Mouse (Mus musculus): ENCODE measurements around the gene Slc25a25. TPM values are rescaled to one million over a fixed set of nuclear protein-coding genes. Genes with fewer than 3 reads are reported as not detected.
A peak's percentile ranks its signal among the peaks of the same experiment; 100 is the strongest.

Gene Slc25a25
- 17.4 and 19.2 TPM in 2 replicates for polyA plus RNA-seq (2012; rRNA removed)
- polyA plus RNA-seq (2014; fragmentation: Nextera tagmentation; extraction: Ambion mirVana): 12.7 and 15.1 TPM in 2 replicates

DNA sequence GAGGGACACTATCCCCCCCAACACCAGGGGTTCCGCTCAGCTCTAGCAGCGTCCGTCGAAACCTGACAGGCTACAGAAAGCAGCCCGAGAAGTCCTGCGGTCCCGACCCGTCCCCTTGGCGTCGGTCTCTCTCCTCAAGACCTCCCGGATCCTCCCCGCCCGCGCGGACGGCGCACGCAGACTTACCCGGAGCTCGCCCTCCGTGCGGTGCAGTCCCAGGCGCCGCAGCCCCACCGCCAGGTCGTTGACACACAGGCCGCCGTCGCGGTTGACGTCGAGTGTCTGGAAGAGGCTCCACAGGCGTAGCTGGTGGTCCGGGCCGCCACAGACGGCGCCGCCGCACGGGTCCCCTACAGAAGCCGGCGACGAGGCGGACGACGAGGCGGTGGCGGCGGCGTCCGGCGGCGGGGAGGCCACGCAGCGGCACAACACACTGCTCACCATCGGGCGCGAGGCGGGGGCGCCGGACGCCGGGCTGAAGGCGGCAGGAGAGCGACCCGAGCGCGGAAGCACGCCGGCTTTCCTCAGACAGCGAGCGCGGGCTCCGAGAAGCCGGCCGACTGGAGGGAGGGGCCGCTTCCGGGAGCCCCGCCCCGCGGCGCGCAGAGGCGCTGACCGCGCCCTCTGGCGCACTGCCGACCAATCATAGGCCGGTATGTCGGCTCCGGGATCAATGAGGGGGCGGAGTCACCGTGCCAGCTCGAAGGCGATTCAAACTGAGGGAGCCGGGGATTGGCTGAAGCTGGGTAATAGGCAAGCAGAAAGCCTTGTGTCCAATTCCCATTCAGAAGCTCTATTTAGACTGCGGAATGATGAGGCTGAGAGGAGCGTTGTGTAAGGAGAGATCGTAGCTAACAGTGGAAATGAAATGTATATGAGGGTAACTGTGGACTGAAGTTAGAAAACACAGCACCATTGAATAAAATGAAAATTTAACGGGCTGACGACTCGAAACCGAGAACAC is at the start of gene Slc25a25:
TSS of gene Slc25a25 (minus strand) at position 565 of the 964 bp plus-strand sequence.
- 0 out of 2 replicates have a peak, but pooled peaks have one; percentile 27 for TF ChIP-seq POLR2A (IDR thresholded peaks at IDR 0.05; ENCODE audit: borderline replicate concordance, extremely low read depth, insufficient read depth, insufficient read length)
- H3K4me1 ChIP-seq (ENCODE audit: control insufficient read depth, insufficient read depth, low read length): peaks cover 27% of the 10 kb centered on the region
- DNase-seq (ENCODE audit: low spot score): peak; percentile 99
- peaks cover 13% of the 10 kb centered on the region for H3K36me3 ChIP-seq (ENCODE audit: control insufficient read depth, insufficient read depth, low read length)
- peak; percentile 87 for ATAC-seq (ENCODE audit: low FRiP score, low read depth)
- peak within 1 kb of the TSS; percentile 86 for H3K27ac ChIP-seq (replicated peaks; ENCODE audit: low read depth, low read length)
- peak within 1 kb of the TSS; percentile 78 for H3K4me2 ChIP-seq (replicated peaks; ENCODE audit: low read depth, low read length, severe bottlenecking)
- no peaks in the 10 kb centered on the region for H3K9me3 ChIP-seq (ENCODE audit: control insufficient read depth, low read length)
- peak within 1 kb of the TSS; percentile 91 for H3K4me3 ChIP-seq (replicated peaks; ENCODE audit: low read length)
- H3K27me3 ChIP-seq (ENCODE audit: control insufficient read depth, insufficient read depth, low read length): no peaks in the 10 kb centered on the region
- H3K9ac ChIP-seq (ENCODE audit: low read depth, low read length, severe bottlenecking): peak within 1 kb of the TSS; percentile 72
- WGBS: 1% methylated on average over 93 of the region's 103 CpGs

- H3K4me2 ChIP-seq (replicated peaks; ENCODE audit: low read depth, low read length, severe bottlenecking): no peak overlapping the region
- no peaks in the 10 kb centered on the region for H3K27me3 ChIP-seq (ENCODE audit: control insufficient read depth, insufficient read depth, low read length)
- 79% methylated on average over 5 of the region's 5 CpGs for WGBS
- no peaks in the 10 kb centered on the region for H3K4me1 ChIP-seq (ENCODE audit: control insufficient read depth, insufficient read depth, low read length)
- ATAC-seq (ENCODE audit: low FRiP score, low read depth) (no peak), DNase-seq (ENCODE audit: low spot score) (no peak)
- H3K9ac ChIP-seq (ENCODE audit: low read depth, low read length, severe bottlenecking): no peak overlapping the region
- H3K36me3 ChIP-seq (ENCODE audit: control insufficient read depth, insufficient read depth, low read length): no peaks in the 10 kb centered on the region
- no peak for TF ChIP-seq POLR2A (IDR thresholded peaks at IDR 0.05; ENCODE audit: borderline replicate concordance, extremely low read depth, insufficient read depth, insufficient read length)
- no peak overlapping the region for H3K27ac ChIP-seq (replicated peaks; ENCODE audit: low read depth, low read length)
- peaks cover 5% of the 10 kb centered on the region; the same call in 1 of the 2 replicates for H3K9me3 ChIP-seq (ENCODE audit: control insufficient read depth, low read length)
- no peak overlapping the region for H3K4me3 ChIP-seq (replicated peaks; ENCODE audit: low read length)
Observed at GRCm38 (mm10) chr2:32500461-32500860, 49.2 kb upstream of the Slc25a25 start.

GRCm38 (mm10) chr2:32499365-32499764 is 48.1 kb upstream of the Slc25a25 start:
- H3K27ac ChIP-seq (replicated peaks; ENCODE audit: low read depth, low read length): no peak overlapping the region
- no peak overlapping the region for H3K4me2 ChIP-seq (replicated peaks; ENCODE audit: low read depth, low read length, severe bottlenecking)
- no peak for TF ChIP-seq POLR2A (IDR thresholded peaks at IDR 0.05; ENCODE audit: borderline replicate concordance, extremely low read depth, insufficient read depth, insufficient read length)
- H3K27me3 ChIP-seq (ENCODE audit: control insufficient read depth, insufficient read depth, low read length): no peaks in the 10 kb centered on the region
- H3K4me3 ChIP-seq (replicated peaks; ENCODE audit: low read length): no peak overlapping the region
- no peak overlapping the region for H3K9ac ChIP-seq (ENCODE audit: low read depth, low read length, severe bottlenecking)
- no peaks in the 10 kb centered on the region for H3K4me1 ChIP-seq (ENCODE audit: control insufficient read depth, insufficient read depth, low read length)
- 83% methylated on average over 4 of the region's 4 CpGs for WGBS
- ATAC-seq (ENCODE audit: low FRiP score, low read depth): no peak
- peaks cover 4% of the 10 kb centered on the region; the same call in 1 of the 2 replicates for H3K9me3 ChIP-seq (ENCODE audit: control insufficient read depth, low read length)
- DNase-seq (ENCODE audit: low spot score): no peak
- no peaks in the 10 kb centered on the region for H3K36me3 ChIP-seq (ENCODE audit: control insufficient read depth, insufficient read depth, low read length)

- Histone ChIP-seq H3K4me2 (replicated peaks; ENCODE audit: low read depth, low read length, severe bottlenecking) (no peak overlapping the region), H3K36me3 (ENCODE audit: control insufficient read depth, insufficient read depth, low read length) (no peaks in the 10 kb centered on the region), H3K27ac (replicated peaks; ENCODE audit: low read depth, low read length) (no peak overlapping the region), H3K9ac (ENCODE audit: low read depth, low read length, severe bottlenecking) (no peak overlapping the region), H3K9me3 (ENCODE audit: control insufficient read depth, low read length) (peaks cover 4% of the 10 kb centered on the region; the same call in 1 of the 2 replicates), H3K4me3 (replicated peaks; ENCODE audit: low read length) (no peak overlapping the region), H3K4me1 (ENCODE audit: control insufficient read depth, insufficient read depth, low read length) (no peaks in the 10 kb centered on the region), H3K27me3 (ENCODE audit: control insufficient read depth, insufficient read depth, low read length) (no peaks in the 10 kb centered on the region)
- TF ChIP-seq POLR2A (IDR thresholded peaks at IDR 0.05; ENCODE audit: borderline replicate concordance, extremely low read depth, insufficient read depth, insufficient read length): no peak
- WGBS: 69% methylated on average over 5 of the region's 5 CpGs
- ATAC-seq (ENCODE audit: low FRiP score, low read depth) (no peak), DNase-seq (ENCODE audit: low spot score) (no peak)
Observed at GRCm38 (mm10) chr2:32496190-32496589, 44.9 kb upstream of the Slc25a25 start.

GRCm38 (mm10) chr2:32495185-32495726 is 44.0 kb upstream of the Slc25a25 start:
- Histone ChIP-seq H3K27ac (replicated peaks; ENCODE audit: low read depth, low read length) (no peak overlapping the region), H3K4me3 (replicated peaks; ENCODE audit: low read length) (no peak overlapping the region), H3K36me3 (ENCODE audit: control insufficient read depth, insufficient read depth, low read length) (no peaks in the 10 kb centered on the region), H3K9ac (ENCODE audit: low read depth, low read length, severe bottlenecking) (no peak overlapping the region), H3K9me3 (ENCODE audit: control insufficient read depth, low read length) (peaks cover 4% of the 10 kb centered on the region; the same call in 1 of the 2 replicates), H3K4me2 (replicated peaks; ENCODE audit: low read depth, low read length, severe bottlenecking) (no peak overlapping the region), H3K27me3 (ENCODE audit: control insufficient read depth, insufficient read depth, low read length) (no peaks in the 10 kb centered on the region), H3K4me1 (ENCODE audit: control insufficient read depth, insufficient read depth, low read length) (no peaks in the 10 kb centered on the region)
- no peak for DNase-seq (ENCODE audit: low spot score)
- WGBS: 72% methylated on average over 20 of the region's 20 CpGs
- no peak for ATAC-seq (ENCODE audit: low FRiP score, low read depth)
- no peak for TF ChIP-seq POLR2A (IDR thresholded peaks at IDR 0.05; ENCODE audit: borderline replicate concordance, extremely low read depth, insufficient read depth, insufficient read length)

All from limb, embryonic 14.5 days (tissue).